19 mouse cellular contexts compared by ENCODE assay signal in the genomic region with DNA sequence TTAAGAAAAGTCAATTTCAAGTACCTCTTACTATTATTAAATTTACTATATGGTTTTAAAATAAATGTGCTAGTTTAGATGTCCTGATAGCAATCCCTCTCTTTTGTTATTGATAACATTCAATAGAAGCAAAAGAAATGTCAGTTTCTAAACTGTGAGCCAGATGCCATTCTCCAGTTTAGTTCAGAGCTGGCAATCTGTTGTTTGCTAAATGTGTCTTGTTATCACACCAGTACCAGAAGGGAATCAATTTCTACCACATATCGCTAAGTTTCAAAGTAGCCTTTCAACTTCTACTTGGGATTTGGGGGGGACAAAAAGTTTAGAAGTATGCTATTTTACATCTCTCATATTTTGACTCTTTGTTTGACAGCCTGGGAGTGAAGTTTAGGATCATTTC.
DNase-seq lines count a peak whose midpoint lies in the region; TF ChIP-seq lines count a peak whose summit lies in the region.
"Had no signal": no experiment of that assay in that cellular context is flagged by ENCODE, and none has a peak within 500 bp of the region (broad histone marks: within the 10 kb centered on the region; RNA-seq: fewer than 3 reads in every experiment).

No protein-coding gene starts in this region.

- H3K4me3 ChIP-seq in layer of hippocampus, adult 2 months = no peak overlapping the region
- H3K4me3 ChIP-seq: embryonic facial prominence, embryonic 10.5 days; embryonic facial prominence, embryonic 12.5 days; forebrain, embryonic 13.5 days; forebrain, embryonic 15.5 days had no signal

- DNase-seq in layer of hippocampus, adult 2 months (ENCODE audit: low spot score in 2 of 2) = peak; percentile 16 to 55
- no peak for DNase-seq in layer of hippocampus, postnatal 25 days (ENCODE audit: extremely low spot score in 1 of 2, low spot score in 1 of 2)
- peak; percentile 29 for DNase-seq in brain, adult 2 months (ENCODE audit: low read depth, low spot score)
- DNase-seq in brain, embryonic 18.5 days (ENCODE audit: low read depth, low spot score) = peak; percentile 4
- DNase-seq in embryo, embryonic 9.5 days (ENCODE audit: extremely low spot score) = no peak
- DNase-seq: adrenal gland, adult 2 months; adrenal gland, postnatal 10 days; adrenal gland, postnatal 25 days; cerebellum, adult 11 months; cerebellum, adult 18-20 months; cerebellum, adult 8-10 months; cerebellum, adult 9-11 months; cerebellum, postnatal 14 days; cerebellum, postnatal 36 days; embryo, embryonic 11 days had no signal

- no peak for TF ChIP-seq CTCF in layer of hippocampus, adult 2 months (conservative IDR thresholded peaks at IDR 0.05)

- peak overlapping the region; percentile 36; the same call in 1 of the 2 replicates for H3K27ac ChIP-seq in layer of hippocampus, adult 2 months
- H3K27ac ChIP-seq: embryonic facial prominence, embryonic 10.5 days; embryonic facial prominence, embryonic 12.5 days; forebrain, embryonic 13.5 days; forebrain, embryonic 15.5 days had no signal

Comparison
In these comparisons a context has a peak if more than half of its experiments do, and no peak if none do; other contexts are left out.
1. DNase-seq: peak in layer of hippocampus, adult 2 months (2 of 2), brain, adult 2 months (single experiment) and brain, embryonic 18.5 days (single experiment); none in layer of hippocampus, postnatal 25 days (0 of 2) and embryo, embryonic 9.5 days (single experiment).